Mouse (Mus musculus): ENCODE data around the gene Sh3tc1.

GRCm38 (mm10) chr5:35719880-35720279, 19.9 kb downstream of the Sh3tc1 start:
- TF ChIP-seq CTCF (IDR thresholded peaks at IDR 0.05; ENCODE audit: borderline replicate concordance, extremely low read depth, insufficient read depth, insufficient read length) = no peak
- no peak for TF ChIP-seq POLR2A (IDR thresholded peaks at IDR 0.05; ENCODE audit: borderline replicate concordance, extremely low read depth, insufficient read depth, insufficient read length, poor library complexity, severe bottlenecking)

Data from brain, embryonic 14.5 days (tissue).